Comparison of ENCODE assay signal across 9 mouse cellular contexts in genomic region chr4:156203001-156203412, GRCm38 (mm10). TPM values are rescaled to one million over a fixed set of nuclear protein-coding genes. Genes with fewer than 3 reads are reported as not detected.
A peak's percentile ranks its signal among the peaks of the same experiment; 100 is the strongest.
DNase-seq lines count a peak whose midpoint lies in the region; ATAC-seq and TF ChIP-seq lines count a peak whose summit lies in the region.
"Had no signal": no experiment of that assay in that cellular context is flagged by ENCODE, and none has a peak within 500 bp of the region (broad histone marks: within the 10 kb centered on the region; RNA-seq: fewer than 3 reads in every experiment).

AW011738 (plus strand) TSS chr4:156203304.

- no peak for TF ChIP-seq CTCF in layer of hippocampus, adult 2 months (conservative IDR thresholded peaks at IDR 0.05)

- no peaks in the 10 kb centered on the region for H3K9me3 ChIP-seq in forebrain, embryonic 16.5 days (ENCODE audit: control insufficient read depth, low read length)
- no peaks in the 10 kb centered on the region for H3K9me3 ChIP-seq in hindbrain, embryonic 10.5 days
- H3K9me3 ChIP-seq: G1E had no signal

- H3K27ac ChIP-seq in layer of hippocampus, adult 2 months = peak within 1 kb of the TSS; percentile 73
- H3K27ac ChIP-seq in forebrain, embryonic 16.5 days (ENCODE audit: low read length) = 0 out of 2 replicates have a peak within 1 kb of the TSS, but pooled peaks have one; percentile 8
- peak within 1 kb of the TSS; percentile 92 for H3K27ac ChIP-seq in hindbrain, embryonic 10.5 days

- peak in 1 of 2 experiments; percentile 64 for DNase-seq in layer of hippocampus, adult 2 months (ENCODE audit: low spot score in 2 of 2)
- DNase-seq in layer of hippocampus, adult 9-10 months (ENCODE audit: low spot score) = no peak
- peak; percentile 68 for DNase-seq in cerebellum, adult 8-10 months
- DNase-seq in hindbrain, embryonic 10.5 days (ENCODE audit: low spot score) = peak; percentile 88
- peak; percentile 52 to 65 for DNase-seq in layer of hippocampus, postnatal 36 days
- peak; percentile 42 for DNase-seq in right cerebral cortex, postnatal 25 days

- WGBS in forebrain, embryonic 16.5 days = 0% methylated on average over 25 of the region's 39 CpGs
- under 1% methylated on average over 36 of the region's 39 CpGs for WGBS in hindbrain, embryonic 10.5 days

- H3K9ac ChIP-seq in forebrain, embryonic 16.5 days (replicated peaks; ENCODE audit: low read depth, low read length) = peak within 1 kb of the TSS; percentile 64

- no peaks in the 10 kb centered on the region for H3K27me3 ChIP-seq in forebrain, embryonic 16.5 days (replicated peaks; ENCODE audit: control insufficient read depth, insufficient read depth, low read length)
- peaks cover 20% of the 10 kb centered on the region for H3K27me3 ChIP-seq in hindbrain, embryonic 10.5 days (ENCODE audit: insufficient read depth, poor library complexity, severe bottlenecking)

- H3K4me3 ChIP-seq in layer of hippocampus, adult 2 months = peak within 1 kb of the TSS; percentile 54
- H3K4me3 ChIP-seq in forebrain, embryonic 16.5 days (replicated peaks; ENCODE audit: low read length) = peak within 1 kb of the TSS; percentile 60
- peak within 1 kb of the TSS; percentile 77 for H3K4me3 ChIP-seq in hindbrain, embryonic 10.5 days

- H3K36me3 ChIP-seq in forebrain, embryonic 16.5 days (ENCODE audit: control insufficient read depth, insufficient read depth) = no peaks in the 10 kb centered on the region
- peaks cover 20% of the 10 kb centered on the region for H3K36me3 ChIP-seq in hindbrain, embryonic 10.5 days
- H3K36me3 ChIP-seq: G1E had no signal

- H3K4me1 ChIP-seq in forebrain, embryonic 16.5 days (replicated peaks; ENCODE audit: control insufficient read depth, insufficient read depth, low read length) = peaks cover 22% of the 10 kb centered on the region
- H3K4me1 ChIP-seq in hindbrain, embryonic 10.5 days (replicated peaks) = peaks cover 49% of the 10 kb centered on the region

- peak; percentile 83 for ATAC-seq in forebrain, embryonic 16.5 days
- ATAC-seq in megakaryocyte, adult 5-6 weeks (ENCODE audit: poor library complexity, severe bottlenecking) = peak; percentile 74

- peak within 1 kb of the TSS; percentile 90 for H3K4me2 ChIP-seq in forebrain, embryonic 16.5 days (ENCODE audit: low read length)

RNA-seq across cellular contexts. Expression of gene AW011738, which starts in this region (rescaled TPM):
- total RNA-seq in layer of hippocampus, adult 2 months (2021) = 1 to 10 TPM; 5.6 to 7.1 TPM
- 3.3 and 4.0 TPM in 2 replicates for polyA plus RNA-seq in forebrain, embryonic 16.5 days (2015; fragmentation: Nextera tagmentation; extraction: Ambion mirVana)
- polyA plus RNA-seq in hindbrain, embryonic 10.5 days (2016; fragmentation: Nextera tagmentation; extraction: Ambion mirVana) = 4.3 and 7.0 TPM in 2 replicates
- 1 to 10 TPM; 5.5 to 6.6 TPM for total RNA-seq in layer of hippocampus, postnatal 36 days (2021)
- total RNA-seq in megakaryocyte, adult 5-6 weeks (2015) = 0.11 and 0.42 TPM in 2 replicates
- total RNA-seq in megakaryocyte, adult 5-6 weeks (2017) = 0.49 and 0.66 TPM in 2 replicates
- polyA plus RNA-seq: G1E had no signal

Comparison
In these comparisons a context has a peak if more than half of its experiments do, and no peak if none do; other contexts are left out.
1. Peak in ATAC-seq in megakaryocyte, adult 5-6 weeks; RNA of the gene not detected or under 1 TPM.
2. H3K27ac ChIP-seq: peak in every context shown above with its lines; median percentile 92 in hindbrain, embryonic 10.5 days; 73 in layer of hippocampus, adult 2 months; 8 in forebrain, embryonic 16.5 days.